Mouse (Mus musculus) large intestine, adult 2 months (tissue): ENCODE data around the gene Usp7. TPM values are rescaled to one million over a fixed set of nuclear protein-coding genes. Genes with fewer than 3 reads are reported as not detected.
"Not testable (repeated sequence)": the region's sequence is repeated elsewhere in the genome, so short reads cannot be mapped to it uniquely, and the experiment has no call there.

ENCODE experiments used
- DNase-seq: peaks from one replicate; pipeline ENCODE4 v3.0.0-alpha.2; 2012; ENCODE audit warnings: low read depth, low spot score
- WGBS: fragments of 180-500 bp; shearing (Covaris S2); methylation state at CpG from one replicate; pipeline ENCODE4 v1.1.7; 2018; 5-methylcytosine and 5-hydroxymethylcytosine counted together
- polyA plus RNA-seq: library from polyadenylated mRNA; depleted of rRNA; stranded (reverse); fragments of >200 nt; gene quantifications from 2 replicates; pipeline ENCODE4 v1.2.3, GENCODE M21; 2012

The Usp7 gene
- polyA plus RNA-seq, 1 experiment = 21.6 TPM

GRCm38 (mm10) chr16:8790886-8791285 is 1.2 kb downstream of the Usp7 start:
- no peak for DNase-seq
- 73% methylated on average over 4 of the region's 4 CpGs for WGBS

DNA sequence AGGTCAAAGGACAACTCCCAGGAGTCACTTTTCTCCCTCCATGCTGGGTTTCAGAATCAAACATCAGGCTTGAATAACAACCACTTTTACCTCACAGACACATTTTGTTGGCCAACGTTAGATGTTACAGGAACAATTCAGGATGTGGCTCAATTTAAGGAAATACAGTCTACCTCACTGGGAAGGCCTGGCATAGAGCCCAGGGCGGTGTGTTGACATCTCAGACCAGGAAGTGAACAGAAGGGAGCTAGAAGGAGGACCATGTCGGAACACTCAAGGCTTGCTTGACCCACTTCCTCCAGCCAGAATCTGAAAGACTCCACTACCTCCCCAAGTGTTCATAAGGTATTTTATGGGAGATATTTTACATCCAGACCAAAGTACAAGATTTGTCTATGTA is 7.4 kb downstream of the Usp7 start:
- DNase-seq = peak; percentile 50
- WGBS = 11% methylated on average over 3 of the region's 3 CpGs

DNA sequence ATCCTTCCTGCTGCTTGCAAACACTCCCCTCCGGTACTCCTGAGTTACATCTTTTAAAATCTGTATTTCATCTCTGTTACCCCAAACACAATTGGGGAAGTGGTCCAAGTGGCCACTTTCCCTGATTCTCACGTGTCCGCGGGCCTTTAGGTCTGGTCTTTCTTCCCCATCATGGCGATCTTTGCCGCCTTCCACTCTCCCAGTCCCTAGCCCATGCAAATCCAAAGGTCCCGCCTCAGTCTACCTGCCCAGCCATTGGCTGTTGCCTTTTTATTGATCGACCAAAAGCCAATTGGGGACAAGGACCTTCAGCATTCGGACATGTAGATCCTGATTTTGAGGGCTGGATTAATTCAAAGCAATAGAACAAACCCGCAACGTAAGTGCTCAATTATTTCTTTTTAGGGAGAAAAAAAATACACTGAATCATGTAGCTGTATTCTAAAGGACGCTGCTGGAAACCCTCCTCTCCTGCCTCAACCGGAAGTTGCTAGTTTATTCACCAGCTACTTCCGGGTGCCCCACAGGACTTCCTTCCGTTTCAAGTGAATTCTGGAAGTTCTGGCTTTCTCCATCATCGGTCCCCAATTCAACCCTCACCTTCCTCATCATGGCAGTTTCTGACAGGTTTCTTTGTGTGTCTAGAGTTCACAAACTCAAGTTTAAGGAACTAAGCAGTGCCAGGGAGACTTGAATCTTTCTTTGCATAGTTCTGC is 8.8 kb downstream of the Usp7 start:
- no peak for DNase-seq
- 86% methylated on average over 16 of the region's 16 CpGs for WGBS

DNA sequence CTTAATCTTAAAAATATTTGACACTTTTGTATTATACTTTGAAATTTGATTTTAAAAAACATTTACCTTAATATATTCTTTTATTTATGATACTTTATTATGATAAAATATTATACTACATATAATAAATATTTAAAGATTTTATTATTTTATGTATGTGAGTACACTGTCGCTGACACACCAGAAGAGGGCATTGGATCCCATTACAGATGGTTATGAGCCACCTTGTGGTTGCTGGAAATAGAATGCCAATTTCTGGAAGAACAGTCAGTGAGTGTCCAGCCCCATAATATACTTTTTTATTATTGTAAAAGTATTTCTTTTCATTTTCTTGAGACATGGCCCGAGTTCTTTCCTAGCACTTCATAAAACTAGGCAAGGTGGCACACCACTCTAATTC is 10.4 kb downstream of the Usp7 start:
- 90% methylated on average over 2 of the region's 2 CpGs for WGBS
- DNase-seq = no peak

DNA sequence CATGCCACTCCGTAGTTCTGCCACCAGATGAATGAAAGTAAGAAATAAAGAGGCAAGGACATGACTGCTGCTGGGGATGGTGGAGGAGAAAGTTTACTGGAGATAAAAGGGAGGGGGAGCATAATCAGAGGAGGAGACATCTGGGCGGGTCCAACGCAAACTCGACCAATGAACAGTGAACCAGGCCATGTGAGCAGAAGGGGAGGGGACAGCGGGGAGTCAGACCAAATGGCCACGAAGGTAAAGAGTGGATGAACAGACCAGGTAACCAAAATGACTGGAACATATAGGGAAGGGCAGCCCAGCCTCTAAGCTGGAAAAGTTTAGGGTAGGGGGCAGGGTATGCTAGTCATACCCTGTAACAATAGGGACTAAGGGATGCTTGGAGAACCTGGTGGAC is 10.9 kb downstream of the Usp7 start:
- DNase-seq = no peak
- 57% methylated on average over 6 of the region's 6 CpGs for WGBS

DNA sequence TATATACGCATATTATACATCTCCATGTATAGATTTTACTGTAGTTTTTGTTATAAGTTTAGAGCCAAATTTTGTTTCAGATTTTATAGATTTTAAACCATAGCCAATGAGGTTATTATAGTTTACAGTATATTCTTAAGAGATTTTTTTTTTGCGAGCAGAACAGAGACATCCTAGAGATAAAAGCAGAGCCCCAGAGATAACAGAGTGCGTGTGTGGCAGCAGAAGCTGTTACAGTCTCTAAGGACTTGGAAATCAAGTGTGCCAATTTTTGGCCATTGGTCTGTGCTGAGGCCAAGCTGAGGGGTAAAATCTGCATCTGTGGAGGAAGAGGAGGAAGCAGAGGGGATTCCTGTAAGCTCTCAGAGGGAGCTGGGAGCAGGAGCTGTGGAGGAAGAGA is 11.9 kb downstream of the Usp7 start:
- WGBS = 73% methylated on average over 3 of the region's 3 CpGs
- no peak for DNase-seq

DNA sequence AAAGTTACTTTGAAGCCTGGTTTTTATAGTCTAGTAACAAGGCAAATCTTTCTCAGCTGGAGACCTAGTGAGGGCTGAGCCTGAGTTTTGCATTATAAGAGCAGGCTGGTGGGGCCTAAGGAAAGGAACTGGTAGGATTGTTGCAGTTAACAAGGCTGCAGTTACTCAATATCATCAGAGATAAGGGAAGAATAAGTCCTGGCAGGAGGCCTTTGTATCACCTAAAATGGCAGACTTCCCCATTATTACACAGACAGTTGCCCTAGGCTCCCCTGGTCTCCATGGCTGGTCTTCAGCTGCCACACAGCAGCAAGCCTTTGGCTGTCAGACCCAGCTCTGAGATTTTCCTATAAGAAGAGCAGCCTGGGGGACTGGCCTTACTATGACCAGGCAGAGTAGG is 13.4 kb downstream of the Usp7 start:
- DNase-seq = no peak

- 59% methylated on average over 2 of the region's 2 CpGs for WGBS
- DNase-seq = no peak
Observed at GRCm38 (mm10) chr16:8777202-8777601, 14.9 kb downstream of the Usp7 start.

DNA sequence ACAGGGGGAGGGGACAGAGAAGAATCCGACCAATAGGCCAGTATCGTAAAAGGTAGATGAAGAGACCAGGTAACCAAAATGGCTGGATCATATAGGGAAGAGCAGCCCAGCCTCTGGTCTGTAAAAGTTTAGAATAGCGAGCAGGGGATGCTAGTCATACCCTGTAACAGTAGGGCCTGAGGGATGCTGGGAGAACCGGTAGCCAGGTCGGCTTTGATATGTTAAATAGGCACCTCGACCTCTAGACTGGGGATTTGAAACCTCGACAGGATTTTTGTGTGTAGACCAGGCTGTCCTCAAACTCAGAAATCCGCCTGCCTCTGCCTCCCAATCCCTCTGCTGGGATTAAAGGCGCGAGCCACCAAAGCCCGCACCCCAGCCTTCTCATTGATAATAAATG is 15.5 kb downstream of the Usp7 start:
- 90% methylated on average over 11 of the region's 11 CpGs for WGBS
- DNase-seq = no peak

GRCm38 (mm10) chr16:8771086-8771485 is 21.0 kb downstream of the Usp7 start:
- WGBS = 49% methylated on average over 4 of the region's 4 CpGs
- no peak for DNase-seq

GRCm38 (mm10) chr16:8770342-8770741 is 21.8 kb downstream of the Usp7 start:
- not testable (repeated sequence) for DNase-seq
- 57% methylated on average over 8 of the region's 8 CpGs for WGBS

DNA sequence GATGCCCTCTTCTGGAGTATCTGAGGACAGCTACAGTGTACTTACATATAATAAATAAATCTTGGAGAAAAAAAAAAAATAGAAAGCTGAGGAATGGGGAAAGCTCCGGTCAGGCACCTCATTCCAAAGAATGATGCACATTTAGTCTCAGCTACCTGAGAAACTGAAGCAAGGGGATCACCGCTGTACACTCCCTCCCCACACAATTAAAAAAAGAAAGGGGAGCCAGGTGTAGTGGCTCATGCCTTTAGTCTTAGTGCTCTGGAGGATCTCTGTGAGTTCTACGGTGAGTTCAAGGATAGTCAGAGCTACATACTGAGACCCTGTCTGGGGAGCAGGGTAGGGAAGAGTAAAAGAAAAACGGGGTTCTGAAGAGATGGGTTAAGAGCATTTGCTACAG is 22.6 kb downstream of the Usp7 start:
- 49% methylated on average over 4 of the region's 4 CpGs for WGBS
- DNase-seq = no peak

DNA sequence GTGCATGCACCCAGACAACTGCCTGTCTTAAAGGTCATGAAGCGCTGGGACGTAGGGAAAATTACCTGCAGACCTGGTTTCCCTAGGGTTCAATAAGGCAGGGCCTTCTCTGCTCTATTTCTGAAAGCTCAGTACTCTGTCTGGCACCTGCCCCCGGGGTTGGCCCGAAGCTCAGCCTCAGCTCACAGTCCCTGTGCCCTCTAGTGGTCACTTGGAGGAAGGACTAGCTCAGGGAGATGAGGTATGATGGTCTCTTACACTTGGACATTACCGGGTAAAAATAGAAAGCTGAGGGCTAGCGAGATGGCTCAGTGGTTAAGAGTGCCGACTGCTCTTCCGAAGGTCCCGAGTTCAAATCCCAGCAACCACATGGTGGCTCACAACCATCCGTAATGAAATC is 23.0 kb downstream of the Usp7 start:
- no peak for DNase-seq
- WGBS = 8% methylated on average over 10 of the region's 10 CpGs

DNA sequence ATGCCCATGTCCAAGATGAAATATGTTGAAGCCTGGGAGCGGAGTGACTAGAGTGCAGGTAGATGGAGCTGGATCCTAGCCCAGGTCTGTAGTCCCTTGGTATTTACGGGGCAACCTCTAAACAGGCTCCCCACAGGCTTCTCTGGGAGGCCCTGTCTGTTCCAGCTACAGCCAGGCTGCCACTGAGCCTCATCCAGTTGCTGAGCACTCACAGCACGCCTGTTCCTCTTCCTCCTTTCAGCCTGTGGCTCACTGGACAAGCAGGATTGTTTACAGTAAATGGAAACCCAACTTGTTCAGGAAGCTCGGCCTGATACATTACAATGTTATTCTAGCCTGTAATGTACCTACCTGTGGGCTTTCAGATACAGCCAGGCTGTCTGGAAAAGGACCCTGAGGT is 23.5 kb downstream of the Usp7 start:
- DNase-seq = no peak
- 39% methylated on average over 4 of the region's 4 CpGs for WGBS

GRCm38 (mm10) chr16:8768071-8768470 is 24.0 kb downstream of the Usp7 start:
- 86% methylated on average over 4 of the region's 4 CpGs for whole genome bisulfite sequencing
- no peak for DNase-seq

DNA sequence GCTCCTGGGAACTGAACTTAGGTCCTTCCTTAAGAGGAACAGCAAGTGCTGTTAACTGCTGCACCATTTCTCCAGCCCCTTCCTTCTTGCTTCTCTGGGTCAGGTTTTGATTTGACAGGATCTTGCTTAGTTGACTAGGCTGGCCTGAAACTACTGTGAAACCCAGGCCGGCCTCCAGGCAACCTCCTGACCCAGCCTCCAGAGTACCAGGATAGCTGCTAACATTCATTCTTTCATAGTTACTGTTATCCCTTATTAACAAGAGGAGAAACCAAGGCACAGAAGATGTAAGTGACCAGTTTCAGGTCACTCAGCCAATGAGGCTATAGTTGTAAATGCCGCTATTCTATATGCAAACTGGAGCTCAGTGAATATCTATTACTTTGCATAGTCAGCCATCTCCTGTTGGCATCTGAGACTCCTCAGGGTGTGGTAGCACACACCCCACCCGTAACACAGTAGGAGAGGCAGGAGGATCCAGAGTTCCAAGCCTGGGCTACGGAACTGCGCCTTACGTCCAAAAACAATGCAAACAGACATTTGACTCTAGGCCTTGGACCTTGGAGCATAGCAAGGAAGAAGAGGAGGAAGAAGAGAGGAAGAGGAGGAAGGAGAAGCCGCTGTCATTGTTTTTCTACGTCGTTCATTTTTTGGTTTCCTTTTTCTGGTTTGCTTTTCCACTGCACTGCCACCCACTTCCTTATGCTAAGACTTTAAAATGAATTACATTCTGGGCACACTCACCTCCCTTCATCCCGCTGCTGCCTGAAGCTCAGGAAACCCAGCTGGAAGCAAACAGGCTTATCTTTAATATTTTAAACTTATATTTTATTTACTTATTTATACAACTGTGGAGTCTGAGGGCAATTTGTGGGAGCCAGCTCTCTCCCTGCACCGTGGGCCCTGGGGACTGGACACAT is 24.7 kb downstream of the Usp7 start:
- no peak for DNase-seq
- WGBS = 48% methylated on average over 11 of the region's 11 CpGs

DNA sequence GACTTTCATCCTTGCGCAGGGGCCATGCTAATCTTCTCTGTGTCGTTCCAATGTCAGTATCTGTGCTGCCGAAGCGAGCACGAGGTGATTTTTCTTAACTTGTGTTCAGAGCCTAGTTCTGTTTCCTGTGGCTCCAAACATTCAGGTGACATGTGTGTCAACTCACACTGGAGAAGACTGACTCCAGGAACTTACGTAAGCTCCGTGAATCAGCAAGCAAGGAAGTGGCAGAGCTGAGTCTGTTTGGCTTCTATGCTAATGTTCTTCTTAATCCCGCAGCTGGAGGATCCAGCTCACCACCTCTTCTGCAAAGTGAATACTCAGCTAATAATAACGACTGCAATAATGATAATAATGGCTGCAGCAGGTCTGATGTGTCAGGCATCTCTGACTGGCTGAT is 25.9 kb downstream of the Usp7 start:
- 69% methylated on average over 9 of the region's 9 CpGs for WGBS
- no peak for DNase-seq

- WGBS = 79% methylated on average over 11 of the region's 11 CpGs
- no peak for DNase-seq
Observed at GRCm38 (mm10) chr16:8764124-8764907, 27.8 kb downstream of the Usp7 start.

DNA sequence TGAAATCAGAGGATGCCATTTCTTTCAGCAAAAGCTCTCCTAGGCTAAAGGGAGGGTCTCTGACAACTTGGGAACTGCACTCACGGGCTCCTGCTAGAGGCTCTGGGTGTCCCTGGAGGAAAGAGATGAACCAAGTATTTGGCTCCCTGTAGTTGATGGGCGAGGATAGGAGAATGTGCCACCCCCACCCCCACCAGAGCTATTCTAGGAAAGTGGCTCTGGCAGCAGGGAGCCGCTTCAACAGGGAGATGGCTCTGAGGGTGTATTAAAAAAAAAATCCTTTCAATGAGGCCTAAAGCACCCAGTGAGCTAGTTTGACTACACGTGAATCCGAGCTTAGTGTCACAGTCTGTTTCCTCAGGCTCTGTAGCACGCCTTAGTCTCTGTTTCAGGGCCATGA is 29.1 kb downstream of the Usp7 start:
- 80% methylated on average over 6 of the region's 6 CpGs for WGBS
- DNase-seq = no peak

- no peak for DNase-seq
- WGBS = 92% methylated on average over 2 of the region's 2 CpGs
Observed at GRCm38 (mm10) chr16:8761894-8762293, 30.2 kb downstream of the Usp7 start.
